Mouse (Mus musculus) cerebellum, adult 11-12 months (tissue): ENCODE results near the gene Tgm4.

Experiments used
- DNase-seq: peaks from one replicate; pipeline ENCODE4 v3.0.0; 2022

The Tgm4 gene

GRCm38 (mm10) chr9:123034426-123034825, at the start of gene Tgm4:
Tgm4 (plus strand) TSS chr9:123034726.
- no peak for DNase-seq

- DNase-seq: no peak
These were observed 35.9 kb upstream of the Tgm4 start for GRCm38 (mm10) chr9:122998406-122999192.

- no peak for DNase-seq
These were observed 35.3 kb upstream of the Tgm4 start for GRCm38 (mm10) chr9:122999193-122999586.

- DNase-seq: no peak
These were observed 29.8 kb upstream of the Tgm4 start for GRCm38 (mm10) chr9:123004718-123005117.

GRCm38 (mm10) chr9:123006071-123006470, 28.5 kb upstream of the Tgm4 start:
- no peak for DNase-seq

GRCm38 (mm10) chr9:123020995-123021631, 13.4 kb upstream of the Tgm4 start, which contains the start of gene Tmem42:
Tmem42 (plus strand) TSS chr9:123021326.
- DNase-seq: peak; percentile 91

- DNase-seq: peak; percentile 75
These were observed 12.7 kb upstream of the Tgm4 start for GRCm38 (mm10) chr9:123021636-123022379.

- no peak for DNase-seq
These were observed 10.3 kb upstream of the Tgm4 start for GRCm38 (mm10) chr9:123024201-123024600.

- no peak for DNase-seq
These were observed 2.9 kb upstream of the Tgm4 start for GRCm38 (mm10) chr9:123031496-123032246.

- DNase-seq: no peak
These were observed 13.1 kb downstream of the Tgm4 start for GRCm38 (mm10) chr9:123047665-123048064.

- no peak for DNase-seq
These were observed 24.3 kb downstream of the Tgm4 start for GRCm38 (mm10) chr9:123058724-123059292.

GRCm38 (mm10) chr9:123060172-123060571, 25.6 kb downstream of the Tgm4 start:
- no peak for DNase-seq

GRCm38 (mm10) chr9:123079149-123079548, 44.6 kb downstream of the Tgm4 start:
- no peak for DNase-seq

GRCm38 (mm10) chr9:123080355-123080754, 45.8 kb downstream of the Tgm4 start:
- DNase-seq: no peak

GRCm38 (mm10) chr9:123080796-123081195, 46.3 kb downstream of the Tgm4 start:
- no peak for DNase-seq

GRCm38 (mm10) chr9:123085373-123085772, 50.8 kb downstream of the Tgm4 start:
- DNase-seq: no peak

- no peak for DNase-seq
These were observed 53.0 kb downstream of the Tgm4 start for GRCm38 (mm10) chr9:123087558-123087957.

GRCm38 (mm10) chr9:123090844-123091243, 56.3 kb downstream of the Tgm4 start:
- no peak for DNase-seq

- no peak for DNase-seq
These were observed 65.3 kb downstream of the Tgm4 start for GRCm38 (mm10) chr9:123099631-123100455.

- DNase-seq: no peak
These were observed 68.9 kb downstream of the Tgm4 start for GRCm38 (mm10) chr9:123103425-123103824.

GRCm38 (mm10) chr9:123104362-123104761, 69.8 kb downstream of the Tgm4 start:
- DNase-seq: no peak

- no peak for DNase-seq
These were observed 72.7 kb downstream of the Tgm4 start for GRCm38 (mm10) chr9:123107186-123107585.
